Mouse (Mus musculus) heart, postnatal 0 days (tissue): ENCODE results near the gene Abcg2. TPM values are rescaled to one million over a fixed set of nuclear protein-coding genes. Genes with fewer than 3 reads are reported as not detected.
"Not testable (repeated sequence)": the region's sequence is repeated elsewhere in the genome, so short reads cannot be mapped to it uniquely, and the experiment has no call there.

Experiments used
- ATAC-seq: fragments of 200-750 bp; cut with Nextera tagmentation; 2 replicates; pipeline ENCODE4 v1.8.0; 2017; ENCODE audit warnings: low read depth, moderate number of reproducible peaks, moderate library complexity; ENCODE audit not compliant: insufficient read depth
- DNase-seq: peaks from one replicate; pipeline ENCODE4 v3.0.0-alpha.2; 2016; ENCODE audit warnings: low spot score
- H3K27ac ChIP-seq: fragments of 300-500 bp; sonication (generic); 2 replicates; pipeline ENCODE4 v1.5.1; 2014; ENCODE audit warnings: low read depth, mild to moderate bottlenecking
- H3K27me3 ChIP-seq: fragments of 300-500 bp; sonication (generic); 2 replicates; pipeline ENCODE4 v1.6.1; 2014; ENCODE audit warnings: low read length, mixed read lengths; ENCODE audit not compliant: control insufficient read depth, insufficient read depth
- H3K36me3 ChIP-seq: fragments of 300-500 bp; sonication (generic); replicated peaks from 2 replicates; pipeline ENCODE4 v1.6.1; 2014; ENCODE audit warnings: low read length, mixed read lengths; ENCODE audit not compliant: control insufficient read depth, insufficient read depth
- H3K4me1 ChIP-seq: fragments of 300-500 bp; sonication (generic); 2 replicates; pipeline ENCODE4 v1.6.1; 2014; ENCODE audit warnings: antibody characterized with exemption; ENCODE audit not compliant: control insufficient read depth, insufficient read depth
- H3K4me2 ChIP-seq: fragments of 300-500 bp; sonication (generic); 2 replicates; pipeline ENCODE4 v1.6.1; 2014; ENCODE audit warnings: low read depth, mild to moderate bottlenecking, low read length, moderate library complexity
- H3K4me3 ChIP-seq: fragments of 300-500 bp; sonication (generic); 2 replicates; pipeline ENCODE4 v1.5.1; 2014; ENCODE audit warnings: low read depth, low read length
- H3K9ac ChIP-seq: fragments of 300-500 bp; sonication (generic); replicated peaks from 2 replicates; pipeline ENCODE4 v1.6.1; 2014; ENCODE audit warnings: low read depth, low read length, mixed read lengths
- H3K9me3 ChIP-seq: fragments of 300-500 bp; sonication (generic); replicated peaks from 2 replicates; pipeline ENCODE4 v1.6.1; 2016; ENCODE audit warnings: low read length; ENCODE audit not compliant: control insufficient read depth
- CTCF ChIP-seq: IDR thresholded peaks from 2 replicates; pipeline ENCODE4 v1.5.1; 2016; ENCODE audit warnings: antibody characterized with exemption, control low read depth, low read depth
- EP300 ChIP-seq: IDR thresholded peaks from 2 replicates; pipeline ENCODE4 v1.6.1; 2016; ENCODE audit warnings: antibody characterized with exemption, low read depth
- WGBS: fragments of 180-500 bp; shearing (Covaris S2); extraction: QIAGEN DNeasy Blood & Tissue Kit; methylation state at CpG from one replicate; pipeline ENCODE4 v1.1.7; 2014; 5-methylcytosine and 5-hydroxymethylcytosine counted together
- polyA plus RNA-seq: library from polyadenylated mRNA; unstranded; fragments of >200 nt; fragmentation: Nextera tagmentation; extraction: Ambion mirVana; gene quantifications from 2 replicates; pipeline ENCODE4 v1.2.1, GENCODE M21; 2015
- total RNA-seq: library from RNA; depleted of rRNA; stranded (reverse); fragments of >200 nt; gene quantifications from 2 replicates; pipeline ENCODE4 v1.2.3, GENCODE M21; 2014; ENCODE audit warnings: low replicate concordance; rRNA removed

The Abcg2 gene
- total RNA-seq (59.8 and 74.3 TPM in 2 replicates), polyA plus RNA-seq (42.1 and 47.3 TPM in 2 replicates)

- H3K27me3 ChIP-seq, H3K27ac ChIP-seq, H3K4me3 ChIP-seq, H3K9ac ChIP-seq, ATAC-seq, H3K36me3 ChIP-seq, H3K9me3 ChIP-seq, H3K4me2 ChIP-seq, H3K4me1 ChIP-seq, DNase-seq: not testable (repeated sequence)
- WGBS = 81% methylated on average over 3 of the region's 3 CpGs
Observed at GRCm38 (mm10) chr6:58584223-58584622, at the start of gene Abcg2. Gene Abcg2, plus strand, starts transcription at chr6:58584523.

- not testable (repeated sequence) for H3K27ac ChIP-seq, H3K4me2 ChIP-seq, H3K4me1 ChIP-seq, H3K9me3 ChIP-seq, DNase-seq, H3K27me3 ChIP-seq, H3K36me3 ChIP-seq, H3K9ac ChIP-seq, ATAC-seq, H3K4me3 ChIP-seq
- 56% methylated on average over 4 of the region's 4 CpGs for WGBS
Observed at GRCm38 (mm10) chr6:58540263-58540662, 44.1 kb upstream of the Abcg2 start.

GRCm38 (mm10) chr6:58542852-58543251 is 41.5 kb upstream of the Abcg2 start:
- H3K9ac ChIP-seq, H3K4me2 ChIP-seq, H3K9me3 ChIP-seq, H3K36me3 ChIP-seq, H3K27me3 ChIP-seq, H3K4me3 ChIP-seq, H3K27ac ChIP-seq, H3K4me1 ChIP-seq, ATAC-seq: not testable (repeated sequence)
- peak; percentile 6 for DNase-seq
- TF ChIP-seq CTCF = peak; percentile 43
- WGBS = 61% methylated on average over 8 of the region's 8 CpGs

- not testable (repeated sequence) for H3K36me3 ChIP-seq, H3K4me1 ChIP-seq, H3K27ac ChIP-seq, DNase-seq, ATAC-seq, H3K27me3 ChIP-seq, H3K9me3 ChIP-seq, H3K9ac ChIP-seq, H3K4me2 ChIP-seq, H3K4me3 ChIP-seq
- WGBS = 14% methylated on average over 2 of the region's 2 CpGs
Observed at GRCm38 (mm10) chr6:58544971-58545370, 39.4 kb upstream of the Abcg2 start.

GRCm38 (mm10) chr6:58546050-58546449 is 38.3 kb upstream of the Abcg2 start:
- 46% methylated on average over 5 of the region's 5 CpGs for WGBS
- ATAC-seq, H3K9ac ChIP-seq, H3K4me3 ChIP-seq, H3K9me3 ChIP-seq, DNase-seq, H3K4me1 ChIP-seq, H3K27ac ChIP-seq, H3K4me2 ChIP-seq, H3K27me3 ChIP-seq, H3K36me3 ChIP-seq: not testable (repeated sequence)

GRCm38 (mm10) chr6:58546816-58547215 is 37.5 kb upstream of the Abcg2 start:
- Histone ChIP-seq H3K27ac (no peak overlapping the region), H3K4me1 (no peaks in the 10 kb centered on the region), H3K36me3 (no peaks in the 10 kb centered on the region), H3K9ac (no peak overlapping the region), H3K4me3 (no peak overlapping the region), H3K27me3 (no peaks in the 10 kb centered on the region), H3K4me2 (no peak overlapping the region), H3K9me3 (no peaks in the 10 kb centered on the region)
- ATAC-seq = no peak
- peak; percentile 40 for DNase-seq
- TF ChIP-seq CTCF = peak; percentile 86
- no peak for TF ChIP-seq EP300
- 2% methylated on average over 4 of the region's 4 CpGs for WGBS

- not testable (repeated sequence) for H3K9ac ChIP-seq, H3K36me3 ChIP-seq, H3K4me3 ChIP-seq, DNase-seq, ATAC-seq, H3K27ac ChIP-seq, H3K9me3 ChIP-seq, H3K27me3 ChIP-seq, H3K4me2 ChIP-seq, H3K4me1 ChIP-seq
Observed at GRCm38 (mm10) chr6:58553812-58554211, 30.5 kb upstream of the Abcg2 start.

- 0 out of 2 replicates have a peak, but pooled peaks have one; percentile 24 for ATAC-seq
- not testable (repeated sequence) for H3K9ac ChIP-seq, H3K4me1 ChIP-seq, H3K4me2 ChIP-seq, H3K4me3 ChIP-seq, H3K36me3 ChIP-seq, H3K27ac ChIP-seq, H3K9me3 ChIP-seq, H3K27me3 ChIP-seq, DNase-seq
- WGBS = 34% methylated on average over 3 of the region's 3 CpGs
Observed at GRCm38 (mm10) chr6:58593987-58594844, 9.9 kb downstream of the Abcg2 start.
